Mouse (Mus musculus): ENCODE measurements around the gene Gm21885. TPM values are rescaled to one million over a fixed set of nuclear protein-coding genes. Genes with fewer than 3 reads are reported as not detected.

Gm21885 gene
- polyA plus RNA-seq, 1 experiment from 2014 or later = not detected

DNA sequence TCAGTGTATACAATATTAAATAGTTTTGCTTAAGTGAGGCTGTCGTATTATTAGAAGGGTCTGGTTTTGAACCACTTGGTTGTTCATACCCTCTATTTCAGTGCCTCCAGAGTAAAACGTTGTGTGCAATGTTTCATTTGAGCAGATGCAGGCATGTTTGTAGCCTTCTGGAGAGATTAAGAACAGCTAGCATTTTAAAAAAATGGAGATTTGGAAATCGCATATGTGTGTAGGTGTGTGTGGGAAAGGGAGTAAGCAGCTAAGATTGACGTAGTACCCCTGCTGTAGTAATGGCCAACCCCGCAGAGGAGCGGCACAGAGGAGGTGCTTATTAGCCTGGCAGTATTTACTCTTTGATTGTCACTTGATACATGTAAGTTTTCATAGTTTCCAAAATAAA is 51.1 kb downstream of the Gm21885 start:
- Histone ChIP-seq H3K4me3 (replicated peaks) (no peak overlapping the region), H3K27me3 (no peaks in the 10 kb centered on the region), H3K4me1 (peaks cover 18% of the 10 kb centered on the region), H3K27ac (replicated peaks) (no peak overlapping the region), H3K4me2 (replicated peaks) (no peak overlapping the region), H3K9me3 (replicated peaks) (no peaks in the 10 kb centered on the region), H3K36me3 (peaks cover 17% of the 10 kb centered on the region), H3K9ac (no peak overlapping the region)
- WGBS = 90% methylated on average over 6 of the region's 6 CpGs
- ATAC-seq (ENCODE audit: insufficient number of reproducible peaks, low FRiP score, low TSS enrichment, low read depth) = no peak

DNA sequence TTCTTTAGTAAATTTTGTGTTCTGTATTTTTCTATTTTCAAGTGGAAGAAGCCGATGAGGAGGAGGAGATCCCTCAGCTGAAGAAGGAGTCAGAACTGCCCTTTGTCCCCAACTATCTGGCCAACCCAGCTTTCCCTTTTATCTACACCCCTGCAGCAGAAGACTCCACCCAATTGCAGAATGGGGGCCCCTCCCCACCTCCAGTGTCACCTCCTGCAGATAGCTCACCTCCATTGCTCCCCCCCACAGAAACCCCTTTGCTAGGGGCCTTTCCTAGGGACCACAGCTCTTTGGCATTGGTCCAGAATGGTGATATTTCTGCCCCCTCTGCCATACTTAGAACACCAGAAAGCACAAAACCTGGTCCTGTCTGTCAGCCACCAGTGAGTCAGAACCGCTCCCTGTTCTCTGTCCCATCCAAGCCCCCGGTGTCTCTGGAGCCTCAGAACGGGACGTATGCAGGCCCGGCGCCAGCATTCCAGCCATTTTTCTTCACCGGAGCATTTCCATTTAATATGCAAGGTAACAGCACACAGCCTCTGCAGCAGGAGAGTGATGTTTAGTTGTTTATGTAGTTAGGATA is 52.8 kb downstream of the Gm21885 start:
- Histone ChIP-seq H3K36me3 (peaks cover 34% of the 10 kb centered on the region), H3K9ac (no peak overlapping the region), H3K27ac (replicated peaks) (no peak overlapping the region), H3K4me2 (replicated peaks) (no peak overlapping the region), H3K4me3 (replicated peaks) (no peak overlapping the region), H3K4me1 (peaks cover 13% of the 10 kb centered on the region), H3K27me3 (no peaks in the 10 kb centered on the region), H3K9me3 (replicated peaks) (no peaks in the 10 kb centered on the region)
- no peak for ATAC-seq (ENCODE audit: insufficient number of reproducible peaks, low FRiP score, low TSS enrichment, low read depth)
- WGBS = 71% methylated on average over 8 of the region's 8 CpGs

Other genes with a start within 250 kb of the Gm21885 start
- 37.8 and 38.1 TPM in 2 replicates for gene Tob1, start 70.4 kb upstream of the Gm21885 start, polyA plus RNA-seq (2015; fragmentation: Nextera tagmentation; extraction: Ambion mirVana)
- gene Wfikkn2, start 35.9 kb upstream of the Gm21885 start, polyA plus RNA-seq (2015; fragmentation: Nextera tagmentation; extraction: Ambion mirVana) = 6.5 and 6.8 TPM in 2 replicates
- gene Luc7l3, start 40.1 kb downstream of the Gm21885 start, polyA plus RNA-seq (2015; fragmentation: Nextera tagmentation; extraction: Ambion mirVana) = 106 and 112 TPM in 2 replicates
- gene Ankrd40, start 46.1 kb downstream of the Gm21885 start, polyA plus RNA-seq (2015; fragmentation: Nextera tagmentation; extraction: Ambion mirVana) = 22.9 and 24.5 TPM in 2 replicates
- gene Abcc3, start 111.1 kb downstream of the Gm21885 start, polyA plus RNA-seq (2015; fragmentation: Nextera tagmentation; extraction: Ambion mirVana) = 2.8 and 4.4 TPM in 2 replicates
- gene Cacna1g, start 192.3 kb downstream of the Gm21885 start, polyA plus RNA-seq (2015; fragmentation: Nextera tagmentation; extraction: Ambion mirVana) = 29.1 and 30.3 TPM in 2 replicates
- gene Spata20, start 204.3 kb downstream of the Gm21885 start, polyA plus RNA-seq (2015; fragmentation: Nextera tagmentation; extraction: Ambion mirVana) = 0.16 and 1.2 TPM in 2 replicates
- 11.7 and 11.8 TPM in 2 replicates for gene Epn3, start 218.1 kb downstream of the Gm21885 start, polyA plus RNA-seq (2015; fragmentation: Nextera tagmentation; extraction: Ambion mirVana)
- gene Mycbpap, start 239.9 kb downstream of the Gm21885 start, polyA plus RNA-seq (2015; fragmentation: Nextera tagmentation; extraction: Ambion mirVana) = 4.0 and 5.8 TPM in 2 replicates

Measured in embryonic facial prominence, embryonic 15.5 days (tissue).